Mouse (Mus musculus) olfactory bulb, adult 2 months (tissue): ENCODE data around the gene Trit1. TPM values are rescaled to one million over a fixed set of nuclear protein-coding genes. Genes with fewer than 3 reads are reported as not detected.
"Not testable (repeated sequence)": the region's sequence is repeated elsewhere in the genome, so short reads cannot be mapped to it uniquely, and the experiment has no call there.

ENCODE experiments used
- H3K27ac ChIP-seq: fragments of 200-500 bp; 2 replicates; pipeline ENCODE4 v1.5.1; 2012; ENCODE audit warnings: low read depth, low read length; ENCODE audit not compliant: insufficient read depth
- H3K4me1 ChIP-seq: fragments of 200-500 bp; 2 replicates; pipeline ENCODE4 v1.6.1; 2012; ENCODE audit warnings: low read length; ENCODE audit not compliant: control insufficient read depth, insufficient read depth
- H3K4me3 ChIP-seq: fragments of 200-500 bp; 2 replicates; pipeline ENCODE4 v1.5.1; 2012; ENCODE audit warnings: mild to moderate bottlenecking, low read depth, low read length, moderate library complexity; ENCODE audit not compliant: insufficient read depth
- CTCF ChIP-seq: fragments of 200-500 bp; IDR thresholded peaks from 2 replicates; pipeline ENCODE4 v1.5.1; 2012; ENCODE audit warnings: low read depth, mild to moderate bottlenecking, low read length, moderate library complexity; ENCODE audit not compliant: insufficient read depth
- POLR2A ChIP-seq: fragments of 200-500 bp; IDR thresholded peaks from 2 replicates; pipeline ENCODE4 v1.6.1; 2012; ENCODE audit warnings: mild to moderate bottlenecking, low read depth, low read length, moderate library complexity; ENCODE audit not compliant: insufficient read depth
- WGBS: fragments of 180-500 bp; shearing (Covaris S2); methylation state at CpG from one replicate; pipeline ENCODE4 v1.1.7; 2018; 5-methylcytosine and 5-hydroxymethylcytosine counted together
- polyA plus RNA-seq: library from polyadenylated mRNA; stranded (reverse); fragments of >200 nt; gene quantifications from 2 replicates; pipeline ENCODE4 v1.2.4, GENCODE M21; 2012; ENCODE audit warnings: low replicate concordance; ENCODE audit not compliant: missing spikeins, insufficient read depth, insufficient read length

Trit1 gene
- polyA plus RNA-seq, 1 experiment = not detected

DNA sequence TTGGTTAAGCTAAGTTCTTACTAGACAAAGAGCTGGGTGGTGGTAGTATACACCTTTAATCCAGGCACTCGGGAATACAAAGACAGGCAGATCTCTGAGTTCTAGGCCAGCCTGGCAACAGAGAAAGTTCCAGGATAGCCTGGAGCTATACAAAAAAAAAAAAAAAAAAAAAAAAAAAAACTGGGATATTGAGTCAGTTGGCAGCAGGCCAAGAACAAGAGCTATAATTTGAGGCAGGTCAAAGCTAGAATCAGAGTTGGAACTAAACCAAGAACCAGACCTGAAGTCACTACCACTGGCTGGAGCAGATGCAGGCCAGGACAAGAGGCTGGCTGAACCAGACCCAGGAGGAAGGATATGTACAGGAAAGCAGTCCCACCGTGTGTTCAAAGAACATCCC, 35.7 kb upstream of the Trit1 start:
- H3K27ac ChIP-seq = no peak overlapping the region
- WGBS = 64% methylated on average over 2 of the region's 2 CpGs
- no peak overlapping the region for H3K4me3 ChIP-seq
- TF ChIP-seq CTCF = no peak
- no peak for TF ChIP-seq POLR2A
- H3K4me1 ChIP-seq = peaks cover 6% of the 10 kb centered on the region

DNA sequence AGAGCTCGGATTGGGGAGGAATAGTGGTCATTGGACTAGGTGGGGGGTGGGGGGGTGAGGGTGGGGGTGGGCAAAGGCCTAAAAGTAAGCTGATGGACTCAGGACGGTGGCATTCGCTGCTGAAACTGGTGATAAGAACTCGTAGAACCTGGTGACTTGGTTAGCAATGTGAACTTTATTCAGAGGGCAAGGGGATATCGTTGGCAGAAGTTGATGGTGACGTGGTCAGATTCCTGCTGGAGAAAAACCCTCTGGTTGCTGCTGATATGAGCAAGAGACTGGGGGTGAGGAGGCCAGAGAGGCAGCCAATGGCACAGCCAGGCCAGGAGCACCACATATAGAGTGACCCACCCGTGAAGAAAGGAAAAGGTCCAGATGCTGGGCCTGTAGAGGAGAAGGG, 35.2 kb upstream of the Trit1 start:
- WGBS = 90% methylated on average over 7 of the region's 7 CpGs
- H3K4me3 ChIP-seq = no peak overlapping the region
- peaks cover 6% of the 10 kb centered on the region for H3K4me1 ChIP-seq
- TF ChIP-seq CTCF (no peak), POLR2A (no peak)
- no peak overlapping the region for H3K27ac ChIP-seq

DNA sequence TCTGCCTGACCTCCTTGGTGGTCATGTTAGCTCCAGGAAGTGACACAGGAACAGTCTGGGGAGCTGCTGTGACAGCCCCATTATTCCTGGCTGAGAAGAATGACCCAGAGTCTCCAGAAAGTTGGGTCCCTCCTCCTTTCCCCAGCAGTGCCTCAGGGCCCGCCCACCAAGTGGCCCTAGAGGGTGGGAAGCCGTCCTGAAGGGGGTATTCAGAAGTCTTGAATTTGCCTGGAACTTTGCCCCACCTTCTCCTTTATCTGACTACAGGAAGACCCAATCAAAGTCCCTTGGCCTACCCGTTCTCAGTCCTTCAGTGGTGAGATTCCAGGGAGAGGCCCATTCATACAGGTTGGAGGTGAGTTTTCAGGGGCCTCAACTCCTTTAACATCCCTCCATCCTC, 34.5 kb upstream of the Trit1 start:
- H3K4me3 ChIP-seq = no peak overlapping the region
- WGBS = 72% methylated on average over 3 of the region's 3 CpGs
- no peak for TF ChIP-seq CTCF
- no peak for TF ChIP-seq POLR2A
- no peak overlapping the region for H3K27ac ChIP-seq
- peaks cover 6% of the 10 kb centered on the region for H3K4me1 ChIP-seq

DNA sequence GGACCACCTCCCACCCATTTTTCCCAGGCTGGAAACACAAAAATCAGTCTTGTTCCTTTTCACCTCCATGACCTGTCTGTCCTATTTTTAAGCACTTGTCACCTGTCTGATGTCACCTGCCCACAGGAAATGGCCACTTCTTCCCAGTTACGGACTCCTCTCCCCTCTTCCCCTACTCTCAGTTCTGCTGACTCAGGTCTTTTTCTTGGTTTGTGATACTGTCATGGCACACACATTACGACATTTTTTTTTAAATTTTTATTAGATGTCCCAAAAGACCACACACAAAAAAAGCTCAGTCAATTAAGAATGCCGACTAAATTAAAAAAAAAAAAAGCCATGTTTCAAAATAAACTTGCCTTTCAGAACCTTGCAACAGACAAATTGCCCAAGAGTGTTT, 33.9 kb upstream of the Trit1 start:
- WGBS = 64% methylated on average over 3 of the region's 3 CpGs
- peaks cover 6% of the 10 kb centered on the region for H3K4me1 ChIP-seq
- TF ChIP-seq POLR2A (no peak), CTCF (no peak)
- H3K4me3 ChIP-seq = no peak overlapping the region
- H3K27ac ChIP-seq = no peak overlapping the region

DNA sequence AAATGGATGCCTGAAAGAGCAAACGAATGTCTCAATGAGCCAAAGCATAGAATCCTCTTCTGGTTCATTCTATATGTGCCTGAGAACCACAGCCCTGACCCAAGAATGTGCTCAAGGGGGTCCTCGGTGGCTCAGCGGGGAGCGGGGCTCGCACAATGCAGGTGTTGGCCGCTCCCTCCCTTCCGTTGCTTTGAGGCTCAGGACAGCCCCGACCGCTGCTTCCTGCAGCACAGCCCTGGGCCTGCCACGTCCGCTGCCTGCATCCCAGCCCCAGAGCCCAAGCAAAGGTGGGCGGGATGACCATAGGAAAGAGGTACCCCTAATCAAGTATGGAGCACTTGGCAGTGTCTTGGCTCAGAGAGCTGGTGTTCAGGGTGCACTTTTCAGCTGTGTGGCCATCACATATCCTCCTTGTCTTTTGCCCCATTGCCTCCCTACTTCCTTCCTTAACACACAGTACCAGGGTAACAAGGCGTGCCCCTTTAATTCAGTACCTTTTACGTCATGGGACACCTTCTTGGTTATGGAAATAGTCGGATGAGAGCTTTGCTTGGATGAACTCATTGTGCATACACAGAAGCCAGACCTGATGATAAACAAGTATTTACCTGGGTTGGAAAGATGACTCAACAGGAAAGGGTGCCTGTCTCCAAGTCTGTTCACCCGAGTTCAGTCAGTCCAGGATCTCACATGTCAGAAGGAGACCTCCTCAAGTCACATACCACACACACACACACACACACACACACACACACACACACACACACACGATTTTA, 32.7 kb upstream of the Trit1 start:
- 49% methylated on average over 17 of the region's 17 CpGs for WGBS
- no peak for TF ChIP-seq CTCF
- no peak for TF ChIP-seq POLR2A
- Histone ChIP-seq H3K4me3 (no peak overlapping the region), H3K27ac (no peak overlapping the region), H3K4me1 (peaks cover 6% of the 10 kb centered on the region)

DNA sequence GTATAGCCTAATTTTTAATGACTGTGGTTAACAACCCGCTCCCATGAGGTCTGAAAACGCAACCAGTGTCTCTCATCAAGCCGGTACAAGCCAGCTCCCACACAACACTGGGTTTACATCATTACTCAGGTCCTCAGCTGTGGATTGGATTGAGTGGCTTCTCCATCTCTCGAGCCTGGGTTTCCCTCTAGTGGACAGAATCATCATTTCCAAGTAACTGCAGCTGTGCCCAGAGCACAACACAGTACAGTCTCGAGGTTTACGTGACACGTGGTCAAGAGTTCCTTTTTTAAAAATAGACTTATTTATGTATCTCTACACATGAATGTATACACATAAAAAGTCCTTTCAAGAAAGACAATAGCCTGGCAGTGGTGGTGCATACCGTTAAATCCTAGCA, 31.3 kb upstream of the Trit1 start:
- Histone ChIP-seq H3K4me1 (peaks cover 6% of the 10 kb centered on the region), H3K27ac (no peak overlapping the region), H3K4me3 (no peak overlapping the region)
- TF ChIP-seq POLR2A (no peak), CTCF (no peak)
- 14% methylated on average over 8 of the region's 8 CpGs for whole genome bisulfite sequencing

DNA sequence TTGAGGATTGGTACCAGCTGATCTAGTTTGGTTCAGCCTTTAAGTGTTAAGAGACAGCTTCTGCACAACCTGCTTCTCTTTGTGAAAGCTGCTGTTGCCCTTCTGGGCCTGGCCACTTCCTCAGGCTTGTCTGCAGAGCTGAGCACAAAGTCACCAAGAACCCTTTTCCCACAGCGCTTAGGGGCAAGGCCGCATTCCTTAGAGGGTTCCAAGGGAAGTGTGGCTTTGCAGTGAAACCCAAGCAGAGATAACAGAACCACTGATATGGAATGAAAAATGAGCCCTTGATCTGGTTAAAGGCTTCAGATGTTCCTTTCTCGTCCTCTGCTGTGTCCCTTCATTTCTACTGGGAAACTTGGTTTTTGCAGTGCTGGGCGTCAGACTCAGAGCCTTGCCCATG, 29.0 kb upstream of the Trit1 start:
- Histone ChIP-seq H3K27ac (no peak overlapping the region), H3K4me3 (no peak overlapping the region), H3K4me1 (peaks cover 4% of the 10 kb centered on the region)
- TF ChIP-seq CTCF (no peak), POLR2A (no peak)
- 91% methylated on average over 4 of the region's 4 CpGs for WGBS

DNA sequence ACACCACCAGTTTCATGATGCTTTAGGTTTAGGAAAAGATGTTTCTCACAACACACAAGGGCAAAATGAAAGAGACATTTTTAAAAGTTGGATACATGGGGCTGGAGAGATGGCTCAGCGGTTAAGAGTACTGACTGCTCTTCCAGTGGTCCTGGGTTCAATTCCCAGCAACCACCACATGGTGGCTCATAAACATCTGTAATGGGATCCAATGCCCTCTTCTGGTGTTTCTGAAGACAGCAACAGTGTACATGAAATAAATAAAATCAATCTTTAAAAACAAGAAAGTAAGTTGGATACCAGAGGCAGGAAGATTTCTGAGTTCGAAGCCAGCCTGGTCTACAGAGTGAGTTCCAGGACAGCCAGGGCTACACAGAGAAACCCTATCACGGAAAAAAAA, 28.4 kb upstream of the Trit1 start:
- H3K27ac ChIP-seq, H3K4me3 ChIP-seq, H3K4me1 ChIP-seq: not testable (repeated sequence)
- 65% methylated on average over 3 of the region's 3 CpGs for WGBS

DNA sequence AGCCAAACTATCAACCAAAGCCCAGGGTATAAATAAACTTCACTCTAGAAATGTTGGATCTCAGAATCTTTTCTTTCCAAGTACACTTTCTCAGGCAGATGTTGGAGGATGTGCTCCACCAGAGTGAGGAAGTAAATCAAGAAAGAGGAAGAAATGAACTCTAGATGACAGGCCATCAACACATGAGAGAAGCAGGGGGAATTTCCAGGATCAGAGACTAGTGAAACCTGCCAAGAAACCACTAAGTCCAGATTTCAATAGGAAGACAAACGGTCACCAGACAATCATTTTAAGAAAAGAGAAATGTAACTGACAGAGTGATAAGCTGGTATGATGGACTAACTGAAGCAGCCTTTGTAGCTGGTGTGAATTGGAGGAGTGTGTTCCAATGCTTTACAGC, 25.2 kb upstream of the Trit1 start:
- no peaks in the 10 kb centered on the region for H3K4me1 ChIP-seq
- WGBS = 68% methylated on average over 1 of the region's 1 CpGs
- no peak overlapping the region for H3K27ac ChIP-seq
- no peak overlapping the region for H3K4me3 ChIP-seq
- no peak for TF ChIP-seq CTCF
- TF ChIP-seq POLR2A = no peak

DNA sequence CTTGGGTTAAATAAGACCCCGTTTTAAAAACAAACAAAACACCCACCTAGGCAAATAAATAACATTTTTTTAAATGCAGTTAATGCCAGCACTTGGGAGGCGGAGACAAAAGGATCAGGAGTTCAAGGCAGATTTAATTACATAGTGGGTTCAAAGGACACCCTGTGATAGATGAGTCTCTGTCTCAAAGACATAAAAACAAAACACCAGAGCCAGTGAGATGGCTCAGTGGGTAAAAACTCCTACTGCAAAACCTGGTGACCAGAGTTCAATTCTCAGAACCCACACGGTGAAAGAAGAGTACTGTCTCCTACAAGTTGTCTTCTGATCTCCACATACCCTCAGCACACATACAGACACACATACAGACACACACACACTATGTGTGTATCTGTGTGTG, 24.1 kb upstream of the Trit1 start:
- Histone ChIP-seq H3K4me1 (peaks cover 6% of the 10 kb centered on the region), H3K4me3 (no peak overlapping the region), H3K27ac (no peak overlapping the region)
- 66% methylated on average over 3 of the region's 3 CpGs for WGBS
- TF ChIP-seq CTCF = no peak
- TF ChIP-seq POLR2A = no peak
